ENCODE assay signal across 22 mouse cellular contexts in the genomic region with DNA sequence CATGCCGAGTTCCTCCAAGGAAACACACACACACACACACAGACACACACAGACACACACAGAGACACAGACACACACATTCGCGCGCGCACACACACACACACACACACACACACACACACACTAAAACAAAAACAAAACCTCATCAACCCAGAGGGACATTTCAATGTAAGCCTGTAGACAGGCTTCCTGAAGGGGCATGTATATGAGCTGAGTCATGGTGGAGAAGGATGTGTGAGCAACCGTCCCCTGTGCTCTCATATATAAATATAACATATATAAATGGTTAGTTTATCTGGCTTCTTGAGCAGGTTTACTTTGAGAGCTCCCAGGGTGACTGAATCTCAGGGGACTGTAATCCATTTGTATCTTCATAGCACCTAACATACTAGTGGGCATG. TPM values are rescaled to one million over a fixed set of nuclear protein-coding genes. Genes with fewer than 3 reads are reported as not detected.
DNase-seq lines count a peak whose midpoint lies in the region; ATAC-seq and TF ChIP-seq lines count a peak whose summit lies in the region.
"Had no signal": no experiment of that assay in that cellular context is flagged by ENCODE, and none has a peak within 500 bp of the region (broad histone marks: within the 10 kb centered on the region; RNA-seq: fewer than 3 reads in every experiment).

No protein-coding gene starts in this region.

- no peak overlapping the region for H3K4me3 ChIP-seq in G1E (ENCODE audit: low read depth, low read length)
- H3K4me3 ChIP-seq in megakaryocyte, embryonic 14.5 days (replicated peaks): peak overlapping the region; percentile 65
- no peak overlapping the region for H3K4me3 ChIP-seq in limb, embryonic 10.5 days
- H3K4me3 ChIP-seq in stomach, postnatal 0 days (ENCODE audit: low read depth, low read length): no peak overlapping the region
- H3K4me3 ChIP-seq: embryonic facial prominence, embryonic 13.5 days; forebrain, embryonic 13.5 days; heart, embryonic 12.5 days; hindbrain, embryonic 13.5 days had no signal

- DNase-seq in 3T3-L1 (ENCODE audit: low read depth, low spot score): peak; percentile 18
- DNase-seq in G1E (ENCODE audit: low spot score): no peak
- DNase-seq in limb, embryonic 10.5 days (ENCODE audit: low spot score): no peak
- DNase-seq in heart, postnatal 14 days: no peak
- DNase-seq in stomach, postnatal 0 days (ENCODE audit: low spot score): no peak
- DNase-seq: adrenal gland, adult 8-10 months; adrenal gland, postnatal 36 days; B cell, adult 2 months; cerebellum, adult 11-12 months; cerebellum, adult 9-10 months; cerebellum, postnatal 25 days; forebrain, postnatal 0 days; gastrocnemius, postnatal 14 days; heart, postnatal 36 days had no signal

- H3K9me3 ChIP-seq in G1E (replicated peaks): no peaks in the 10 kb centered on the region
- H3K9me3 ChIP-seq in megakaryocyte, embryonic 14.5 days: no peaks in the 10 kb centered on the region
- no peaks in the 10 kb centered on the region for H3K9me3 ChIP-seq in limb, embryonic 10.5 days (replicated peaks)
- no peaks in the 10 kb centered on the region for H3K9me3 ChIP-seq in stomach, postnatal 0 days (ENCODE audit: control insufficient read depth, low read length)
- H3K9me3 ChIP-seq: embryonic facial prominence, embryonic 13.5 days; forebrain, embryonic 13.5 days; heart, embryonic 12.5 days; hindbrain, embryonic 13.5 days had no signal

- no peaks in the 10 kb centered on the region; the same call in 1 of the 2 replicates for H3K4me1 ChIP-seq in G1E (ENCODE audit: insufficient read depth, low read depth, low read length)
- peaks cover 36% of the 10 kb centered on the region for H3K4me1 ChIP-seq in megakaryocyte, embryonic 14.5 days
- H3K4me1 ChIP-seq in limb, embryonic 10.5 days: no peaks in the 10 kb centered on the region
- H3K4me1 ChIP-seq in stomach, postnatal 0 days (replicated peaks; ENCODE audit: control insufficient read depth, insufficient read depth): no peaks in the 10 kb centered on the region
- H3K4me1 ChIP-seq: forebrain, embryonic 13.5 days had no signal

- ATAC-seq in G1E (ENCODE audit: extremely low read depth, insufficient number of reproducible peaks, low FRiP score, poor library complexity, severe bottlenecking): peak; percentile 34; the same call in 1 of the 2 replicates
- peak; percentile 75 for ATAC-seq in common myeloid progenitor, adult 5-6 weeks (replicated peaks; ENCODE audit: low read depth, poor library complexity, severe bottlenecking)
- ATAC-seq in stomach, postnatal 0 days (ENCODE audit: low FRiP score, low TSS enrichment): no peak
- ATAC-seq: CD4-positive, CD25-positive, alpha-beta regulatory T cell, adult 4 months; forebrain, embryonic 13.5 days; forebrain, postnatal 0 days; hindbrain, postnatal 0 days had no signal

- H3K27ac ChIP-seq in limb, embryonic 10.5 days: no peak overlapping the region
- H3K27ac ChIP-seq in stomach, postnatal 0 days (replicated peaks): no peak overlapping the region
- H3K27ac ChIP-seq: embryonic facial prominence, embryonic 13.5 days; forebrain, embryonic 13.5 days; hindbrain, embryonic 13.5 days; hindbrain, postnatal 0 days had no signal

- WGBS in limb, embryonic 10.5 days: 94% methylated on average over 6 of the region's 6 CpGs
- WGBS in stomach, postnatal 0 days: 83% methylated on average over 6 of the region's 6 CpGs

- no peaks in the 10 kb centered on the region for H3K27me3 ChIP-seq in G1E (ENCODE audit: insufficient read depth, low read length)
- no peaks in the 10 kb centered on the region for H3K27me3 ChIP-seq in megakaryocyte, embryonic 14.5 days (replicated peaks)
- no peaks in the 10 kb centered on the region for H3K27me3 ChIP-seq in limb, embryonic 10.5 days (ENCODE audit: low read depth, poor library complexity, severe bottlenecking)
- H3K27me3 ChIP-seq in stomach, postnatal 0 days (ENCODE audit: control insufficient read depth, insufficient read depth, low read length): no peaks in the 10 kb centered on the region
- H3K27me3 ChIP-seq: embryonic facial prominence, embryonic 13.5 days; forebrain, embryonic 13.5 days; heart, embryonic 12.5 days; hindbrain, embryonic 13.5 days had no signal

- no peak for TF ChIP-seq EP300 in stomach, postnatal 0 days (optimal IDR thresholded peaks at IDR 0.05)

- intact Hi-C loops in heart, postnatal 14 days (cut with DNase I): no loop called here

- no peak overlapping the region for H3K4me2 ChIP-seq in stomach, postnatal 0 days (replicated peaks; ENCODE audit: low read depth)
- H3K4me2 ChIP-seq: embryonic facial prominence, embryonic 13.5 days; forebrain, embryonic 13.5 days; heart, embryonic 12.5 days; hindbrain, embryonic 13.5 days had no signal

- TF ChIP-seq CTCF in G1E (IDR thresholded peaks at IDR 0.05; ENCODE audit: low read depth, low read length): no peak
- no peak for TF ChIP-seq CTCF in stomach, postnatal 0 days (IDR thresholded peaks at IDR 0.05; ENCODE audit: low read depth)

- H3K36me3 ChIP-seq in G1E (replicated peaks): peaks cover 24% of the 10 kb centered on the region
- peaks cover 11% of the 10 kb centered on the region for H3K36me3 ChIP-seq in megakaryocyte, embryonic 14.5 days (replicated peaks; ENCODE audit: low read length)
- H3K36me3 ChIP-seq in limb, embryonic 10.5 days: peaks cover 23% of the 10 kb centered on the region
- H3K36me3 ChIP-seq in stomach, postnatal 0 days (ENCODE audit: control insufficient read depth, insufficient read depth, low read length): peaks cover 9% of the 10 kb centered on the region; the same call in 1 of the 2 replicates

- no peak overlapping the region for H3K9ac ChIP-seq in stomach, postnatal 0 days (ENCODE audit: low read length)
- H3K9ac ChIP-seq: embryonic facial prominence, embryonic 13.5 days; forebrain, embryonic 13.5 days; forebrain, postnatal 0 days; heart, embryonic 12.5 days; hindbrain, embryonic 13.5 days had no signal

RNA-seq across cellular contexts. Expression of a gene that starts 50.0 kb away (rescaled TPM):
- 186 and 200 TPM in 2 replicates for total RNA-seq in G1E (2014; fragmentation: Nextera tagmentation)
- total RNA-seq in G1E (2017): 175 and 182 TPM in 2 replicates
- polyA plus RNA-seq in G1E (2012): 43.8 and 45.1 TPM in 2 replicates
- 232 and 251 TPM in 2 replicates for total RNA-seq in common myeloid progenitor, adult 5-6 weeks (2017)
- polyA plus RNA-seq in megakaryocyte, embryonic 14.5 days (2012; ENCODE audit: insufficient read depth, low replicate concordance): 5.1 and 7.4 TPM in 2 replicates
- 98.8 and 110 TPM in 2 replicates for polyA plus RNA-seq in limb, embryonic 10.5 days (2016; fragmentation: Nextera tagmentation; extraction: Ambion mirVana)
- total RNA-seq in heart, postnatal 14 days (2021): 10 to 100 TPM; 39.8 to 41.2 TPM
- polyA plus RNA-seq in stomach, postnatal 0 days (2015; fragmentation: Nextera tagmentation; extraction: Ambion mirVana): 25.6 and 28.3 TPM in 2 replicates
